Mouse (Mus musculus) C2C12 (cell line): Measurements from ENCODE around the gene Duoxa2.

ENCODE experiments used
- CEBPB ChIP-seq: IDR thresholded peaks from one replicate; pipeline ENCODE4 v1.6.1; 2011; ENCODE audit warnings: low read depth, mild to moderate bottlenecking, control low read depth, moderate library complexity
- CTCF ChIP-seq: IDR thresholded peaks from one replicate; pipeline ENCODE4 v1.5.1; 2011; ENCODE audit not compliant: control insufficient read depth, insufficient read depth, insufficient read length
- FOSL1 ChIP-seq: IDR thresholded peaks from one replicate; pipeline ENCODE4 v1.8.0; 2011; ENCODE audit warnings: mild to moderate bottlenecking, low read length; ENCODE audit not compliant: poor library complexity, insufficient read depth, severe bottlenecking
- MAX ChIP-seq: IDR thresholded peaks from one replicate; pipeline ENCODE4 v1.6.1; 2011; ENCODE audit warnings: mild to moderate bottlenecking, control low read depth
- MYOD1 ChIP-seq: IDR thresholded peaks from one replicate; pipeline ENCODE4 v1.6.1; 2011; ENCODE audit warnings: low read depth; ENCODE audit not compliant: control insufficient read depth, insufficient read length
- USF1 ChIP-seq: IDR thresholded peaks from one replicate; pipeline ENCODE4 v1.6.1; 2011; ENCODE audit warnings: low read depth, mild to moderate bottlenecking, control low read depth, moderate library complexity

DNA sequence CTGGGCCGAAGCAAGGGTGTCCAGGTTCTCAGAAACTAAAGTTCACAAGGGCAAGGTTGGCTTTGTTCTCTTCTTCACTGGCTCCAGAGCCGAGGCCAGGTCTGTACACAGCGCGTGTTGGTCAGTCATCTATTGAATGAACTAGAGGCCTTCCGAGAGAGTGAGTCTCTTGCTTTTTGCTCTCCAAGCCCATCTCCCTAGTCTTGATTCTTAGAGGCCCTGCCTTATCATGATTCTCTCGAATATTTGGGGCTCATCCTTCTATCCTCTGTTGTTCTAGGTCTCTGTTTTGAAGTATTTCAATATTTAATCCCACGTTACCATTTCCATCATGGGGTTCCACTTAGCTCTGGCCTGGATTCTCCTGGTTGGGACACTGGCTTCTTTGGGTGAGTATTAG, 16.7 kb downstream of the Duoxa2 start, which contains the start of gene Duox1:
- TF ChIP-seq CTCF (no peak), USF1 (no peak), MYOD1 (no peak), CEBPB (no peak), MAX (no peak), FOSL1 (no peak)
